Mouse (Mus musculus): Measurements from ENCODE around the gene Slc46a1. TPM values are rescaled to one million over a fixed set of nuclear protein-coding genes. Genes with fewer than 3 reads are reported as not detected.
A peak's percentile ranks its signal among the peaks of the same experiment; 100 is the strongest.

The Slc46a1 gene
- polyA plus RNA-seq, 1 experiment from 2014 or later: 19.0 TPM

DNA sequence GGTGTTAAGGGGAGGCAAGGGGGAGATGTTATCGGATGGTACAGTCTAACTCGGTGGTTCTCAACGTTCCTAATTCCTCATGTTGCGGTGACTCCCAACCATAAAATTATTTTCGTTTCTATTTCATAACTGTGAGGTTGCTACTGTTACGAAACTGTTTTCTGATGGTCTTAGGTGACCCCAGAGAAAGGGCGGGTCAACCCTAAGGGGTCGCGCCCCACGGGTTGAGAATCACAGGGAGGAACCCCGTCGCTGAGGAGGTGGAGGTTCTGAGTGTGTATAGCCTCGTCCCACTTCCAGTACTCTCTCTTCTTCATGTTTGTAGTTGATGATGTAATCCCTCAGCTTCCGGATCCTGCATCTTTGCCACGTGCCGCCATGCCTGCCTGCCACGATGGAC, 6.8 kb upstream of the Slc46a1 start:
- Histone ChIP-seq H3K4me3 (replicated peaks) (no peak overlapping the region), H3K9ac (no peak overlapping the region), H3K4me2 (replicated peaks) (no peak overlapping the region), H3K27ac (replicated peaks) (no peak overlapping the region), H3K4me1 (no peaks in the 10 kb centered on the region), H3K27me3 (no peaks in the 10 kb centered on the region), H3K36me3 (no peaks in the 10 kb centered on the region), H3K9me3 (replicated peaks) (no peaks in the 10 kb centered on the region)
- ATAC-seq (ENCODE audit: insufficient number of reproducible peaks, low FRiP score, low TSS enrichment, low read depth): no peak
- 82% methylated on average over 17 of the region's 17 CpGs for WGBS

DNA sequence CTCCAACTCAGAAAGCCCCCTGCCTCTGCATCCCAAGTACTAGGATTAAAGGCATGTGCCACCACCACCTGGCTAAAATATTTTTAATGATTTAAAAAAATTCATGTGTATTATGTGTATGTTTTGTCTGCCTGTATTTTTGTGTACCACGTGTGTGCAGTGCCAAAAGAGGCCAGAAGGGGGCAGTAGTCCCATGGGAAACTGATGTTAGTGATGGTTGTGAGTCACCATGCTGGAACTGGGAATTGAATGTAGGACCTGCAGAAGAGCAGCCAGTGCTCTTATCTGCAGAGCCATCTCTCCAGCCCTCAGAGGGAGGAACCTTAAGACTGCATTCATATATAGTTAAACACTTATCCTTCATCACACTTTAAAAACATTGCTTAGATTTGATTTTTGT, 3.6 kb upstream of the Slc46a1 start:
- Histone ChIP-seq H3K36me3 (no peaks in the 10 kb centered on the region), H3K27me3 (no peaks in the 10 kb centered on the region), H3K27ac (replicated peaks) (no peak overlapping the region), H3K4me1 (peaks cover 14% of the 10 kb centered on the region), H3K9me3 (replicated peaks) (no peaks in the 10 kb centered on the region), H3K4me3 (replicated peaks) (no peak overlapping the region), H3K4me2 (replicated peaks) (no peak overlapping the region), H3K9ac (no peak overlapping the region)
- 77% methylated on average over 1 of the region's 1 CpGs for WGBS
- no peak for ATAC-seq (ENCODE audit: insufficient number of reproducible peaks, low FRiP score, low TSS enrichment, low read depth)

DNA sequence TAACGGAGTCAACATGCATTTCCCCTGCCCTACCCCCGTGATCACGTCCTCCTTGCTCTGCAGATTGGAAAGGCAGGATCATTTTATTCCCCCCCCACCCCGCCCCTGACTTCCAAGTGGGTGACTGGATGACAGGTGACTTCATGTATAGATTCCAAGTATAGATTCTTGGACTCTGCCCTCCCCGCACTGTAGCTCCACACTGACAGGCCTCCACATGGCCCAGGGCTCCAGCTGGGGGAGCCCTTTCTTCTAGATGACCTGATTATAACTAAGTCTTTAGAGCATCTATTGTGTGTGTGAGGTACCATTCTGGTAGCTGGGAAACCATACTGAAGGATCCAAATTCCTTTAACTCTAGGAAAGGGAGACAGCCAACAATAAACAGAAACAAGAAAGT, 2.8 kb upstream of the Slc46a1 start:
- no peak overlapping the region for H3K4me2 ChIP-seq (replicated peaks)
- H3K9me3 ChIP-seq (replicated peaks): no peaks in the 10 kb centered on the region
- WGBS: 78% methylated on average over 5 of the region's 5 CpGs
- peaks cover 17% of the 10 kb centered on the region for H3K4me1 ChIP-seq
- no peak overlapping the region for H3K27ac ChIP-seq (replicated peaks)
- H3K4me3 ChIP-seq (replicated peaks): no peak overlapping the region
- no peak for ATAC-seq (ENCODE audit: insufficient number of reproducible peaks, low FRiP score, low TSS enrichment, low read depth)
- no peaks in the 10 kb centered on the region for H3K27me3 ChIP-seq
- H3K9ac ChIP-seq: no peak overlapping the region
- no peaks in the 10 kb centered on the region for H3K36me3 ChIP-seq

DNA sequence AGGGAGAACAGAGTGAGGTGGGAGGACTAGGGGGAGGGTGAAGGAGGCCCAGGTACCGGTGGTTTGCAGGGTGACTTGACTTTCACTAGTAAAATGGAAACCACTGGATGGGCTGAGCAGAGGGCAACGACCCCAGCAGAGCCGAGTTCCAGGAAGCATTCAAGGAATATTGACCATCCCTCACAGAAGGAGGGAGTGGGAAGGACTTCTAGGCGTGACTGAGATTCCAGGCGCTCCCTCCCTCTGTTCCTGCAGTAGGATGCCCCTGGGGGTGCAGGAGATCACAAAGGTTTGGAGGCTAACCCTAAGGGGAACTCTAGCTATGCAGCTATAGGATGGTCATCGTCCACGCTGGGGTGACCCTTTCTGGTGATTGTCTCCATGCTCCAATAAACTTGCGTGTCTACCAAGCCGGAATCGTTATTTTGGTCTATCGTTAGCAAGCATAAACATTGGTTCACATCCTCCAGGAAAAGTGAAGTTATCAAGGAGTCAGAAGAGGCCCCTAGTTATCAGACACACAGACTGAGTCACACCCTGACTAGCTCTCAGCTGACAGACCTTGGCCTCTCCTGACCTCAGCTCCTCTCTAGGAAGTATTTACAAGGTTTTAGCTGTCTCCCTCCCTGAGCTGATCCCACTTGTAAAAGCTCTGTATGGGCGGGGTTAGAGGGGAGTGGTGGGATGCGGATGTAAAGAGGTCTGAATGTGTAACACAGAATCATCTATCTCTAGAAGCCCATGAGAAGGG, 2.0 kb upstream of the Slc46a1 start:
- H3K4me3 ChIP-seq (replicated peaks): no peak overlapping the region
- no peaks in the 10 kb centered on the region for H3K27me3 ChIP-seq
- 65% methylated on average over 13 of the region's 13 CpGs for WGBS
- no peaks in the 10 kb centered on the region for H3K9me3 ChIP-seq (replicated peaks)
- peaks cover 17% of the 10 kb centered on the region for H3K4me1 ChIP-seq
- no peaks in the 10 kb centered on the region for H3K36me3 ChIP-seq
- no peak overlapping the region for H3K27ac ChIP-seq (replicated peaks)
- no peak overlapping the region for H3K4me2 ChIP-seq (replicated peaks)
- no peak overlapping the region for H3K9ac ChIP-seq
- no peak for ATAC-seq (ENCODE audit: insufficient number of reproducible peaks, low FRiP score, low TSS enrichment, low read depth)

DNA sequence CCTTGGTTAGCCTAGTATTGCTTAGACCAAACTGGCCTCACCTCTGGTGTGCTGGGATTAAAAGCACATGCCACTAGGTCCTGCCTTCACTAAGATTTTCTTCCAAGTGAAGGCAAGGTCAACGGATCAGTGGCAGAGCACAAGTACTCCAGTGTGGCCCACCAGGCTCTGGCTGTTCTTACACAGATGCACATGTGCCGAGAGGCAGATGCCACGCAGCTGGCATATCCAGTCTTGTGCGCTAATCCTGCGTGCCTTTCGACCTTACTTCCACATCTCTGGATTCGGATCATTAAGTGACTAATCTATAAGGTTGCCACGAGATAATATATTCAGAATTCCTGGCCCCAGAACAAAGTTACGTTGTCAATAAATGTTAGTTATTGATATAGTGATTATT, 381 bp upstream of the Slc46a1 start:
- ATAC-seq (ENCODE audit: insufficient number of reproducible peaks, low FRiP score, low TSS enrichment, low read depth): no peak
- H3K36me3 ChIP-seq: no peaks in the 10 kb centered on the region
- peak overlapping the region; percentile 75 for H3K4me3 ChIP-seq (replicated peaks)
- no peaks in the 10 kb centered on the region for H3K9me3 ChIP-seq (replicated peaks)
- peak overlapping the region; percentile 96 for H3K27ac ChIP-seq (replicated peaks)
- H3K4me2 ChIP-seq (replicated peaks): peak overlapping the region; percentile 88
- 20% methylated on average over 9 of the region's 9 CpGs for WGBS
- peaks cover 17% of the 10 kb centered on the region for H3K4me1 ChIP-seq
- no peaks in the 10 kb centered on the region for H3K27me3 ChIP-seq
- H3K9ac ChIP-seq: peak overlapping the region; percentile 84; the same call in 1 of the 2 replicates

DNA sequence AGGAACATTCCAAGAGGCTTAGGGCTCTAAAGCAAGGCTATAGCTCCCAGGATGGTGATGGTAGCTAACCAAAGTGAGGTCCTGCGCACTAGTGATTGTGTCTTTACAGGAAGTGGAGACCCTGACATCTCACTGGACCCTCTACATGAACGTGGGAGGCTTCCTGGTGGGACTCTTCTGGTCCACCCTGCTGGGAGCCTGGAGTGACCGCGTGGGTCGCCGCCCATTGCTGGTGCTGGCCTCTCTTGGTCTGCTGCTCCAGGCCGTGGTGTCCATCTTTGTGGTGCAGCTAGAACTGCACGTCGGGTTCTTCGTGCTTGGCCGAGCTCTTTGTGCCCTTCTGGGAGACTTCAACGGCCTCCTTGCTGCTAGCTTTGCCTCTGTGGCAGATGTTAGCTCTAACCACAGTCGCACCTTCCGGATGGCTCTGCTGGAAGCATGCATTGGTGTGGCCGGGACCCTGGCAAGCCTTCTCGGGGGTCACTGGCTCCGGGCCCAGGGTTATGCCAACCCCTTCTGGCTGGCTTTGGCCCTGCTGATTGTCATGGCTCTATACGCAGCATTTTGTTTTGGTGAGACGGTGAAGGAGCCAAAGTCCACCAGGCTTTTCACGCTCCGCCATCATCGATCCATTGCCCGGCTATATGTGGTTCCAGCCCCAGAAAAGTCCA, 880 bp downstream of the Slc46a1 start:
- Histone ChIP-seq H3K4me3 (replicated peaks) (peak overlapping the region; percentile 75), H3K4me2 (replicated peaks) (peak overlapping the region; percentile 88), H3K27ac (replicated peaks) (peak overlapping the region; percentile 96), H3K36me3 (0 out of 2 replicates have a peak, but pooled peaks cover 3% of the 10 kb centered on the region), H3K4me1 (peaks cover 17% of the 10 kb centered on the region), H3K9ac (peak overlapping the region; percentile 84; the same call in 1 of the 2 replicates), H3K27me3 (no peaks in the 10 kb centered on the region), H3K9me3 (replicated peaks) (no peaks in the 10 kb centered on the region)
- WGBS: 63% methylated on average over 23 of the region's 23 CpGs
- no peak for ATAC-seq (ENCODE audit: insufficient number of reproducible peaks, low FRiP score, low TSS enrichment, low read depth)

DNA sequence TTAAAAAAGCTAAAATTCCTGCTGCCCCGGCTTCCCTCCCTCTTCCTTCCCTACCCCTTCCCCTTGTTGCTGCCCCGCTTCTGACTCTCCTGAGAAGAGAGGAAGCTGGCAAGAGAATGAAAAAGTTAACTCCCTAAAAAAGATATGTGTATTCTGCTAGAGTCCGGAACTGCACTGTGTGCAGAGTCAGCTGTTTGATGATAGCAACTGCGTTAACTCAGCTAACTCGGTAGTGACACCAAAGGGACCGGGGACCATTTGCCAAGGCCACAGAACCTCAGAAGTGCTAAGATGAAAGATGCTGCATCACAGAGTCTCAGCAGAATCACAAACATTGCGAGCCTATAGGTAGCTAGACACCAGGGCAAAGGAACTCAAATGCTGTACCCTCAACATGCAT, 2.0 kb downstream of the Slc46a1 start:
- Histone ChIP-seq H3K36me3 (0 out of 2 replicates have a peak, but pooled peaks cover 10% of the 10 kb centered on the region), H3K27ac (replicated peaks) (no peak overlapping the region), H3K9ac (no peak overlapping the region), H3K9me3 (replicated peaks) (no peaks in the 10 kb centered on the region), H3K4me3 (replicated peaks) (no peak overlapping the region), H3K27me3 (no peaks in the 10 kb centered on the region), H3K4me1 (peaks cover 17% of the 10 kb centered on the region), H3K4me2 (replicated peaks) (no peak overlapping the region)
- no peak for ATAC-seq (ENCODE audit: insufficient number of reproducible peaks, low FRiP score, low TSS enrichment, low read depth)
- WGBS: 79% methylated on average over 7 of the region's 7 CpGs

DNA sequence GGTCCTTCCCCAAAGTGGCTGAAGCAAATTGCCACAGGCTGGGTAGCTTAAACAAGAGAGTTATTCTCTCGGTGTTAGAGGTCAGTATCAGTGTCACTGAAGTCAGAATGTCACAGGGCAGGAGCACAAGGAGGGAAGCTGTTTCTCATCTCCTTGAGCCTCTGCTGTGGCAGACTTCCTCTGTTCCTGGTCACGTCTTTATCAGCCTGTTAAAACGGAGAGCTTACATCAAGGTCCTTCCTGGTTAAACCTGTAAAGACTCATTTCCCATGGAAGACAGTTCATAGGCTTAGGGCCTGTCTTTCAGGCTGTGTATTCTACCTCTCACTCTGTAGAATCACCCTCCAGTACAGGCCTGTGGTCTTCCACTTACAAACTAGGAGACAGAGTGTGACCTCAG, 2.4 kb downstream of the Slc46a1 start:
- Histone ChIP-seq H3K27ac (replicated peaks) (no peak overlapping the region), H3K9me3 (replicated peaks) (no peaks in the 10 kb centered on the region), H3K4me1 (peaks cover 17% of the 10 kb centered on the region), H3K4me2 (replicated peaks) (no peak overlapping the region), H3K27me3 (no peaks in the 10 kb centered on the region), H3K4me3 (replicated peaks) (no peak overlapping the region), H3K36me3 (0 out of 2 replicates have a peak, but pooled peaks cover 10% of the 10 kb centered on the region), H3K9ac (no peak overlapping the region)
- ATAC-seq (ENCODE audit: insufficient number of reproducible peaks, low FRiP score, low TSS enrichment, low read depth): no peak
- WGBS: 34% methylated on average over 3 of the region's 3 CpGs

DNA sequence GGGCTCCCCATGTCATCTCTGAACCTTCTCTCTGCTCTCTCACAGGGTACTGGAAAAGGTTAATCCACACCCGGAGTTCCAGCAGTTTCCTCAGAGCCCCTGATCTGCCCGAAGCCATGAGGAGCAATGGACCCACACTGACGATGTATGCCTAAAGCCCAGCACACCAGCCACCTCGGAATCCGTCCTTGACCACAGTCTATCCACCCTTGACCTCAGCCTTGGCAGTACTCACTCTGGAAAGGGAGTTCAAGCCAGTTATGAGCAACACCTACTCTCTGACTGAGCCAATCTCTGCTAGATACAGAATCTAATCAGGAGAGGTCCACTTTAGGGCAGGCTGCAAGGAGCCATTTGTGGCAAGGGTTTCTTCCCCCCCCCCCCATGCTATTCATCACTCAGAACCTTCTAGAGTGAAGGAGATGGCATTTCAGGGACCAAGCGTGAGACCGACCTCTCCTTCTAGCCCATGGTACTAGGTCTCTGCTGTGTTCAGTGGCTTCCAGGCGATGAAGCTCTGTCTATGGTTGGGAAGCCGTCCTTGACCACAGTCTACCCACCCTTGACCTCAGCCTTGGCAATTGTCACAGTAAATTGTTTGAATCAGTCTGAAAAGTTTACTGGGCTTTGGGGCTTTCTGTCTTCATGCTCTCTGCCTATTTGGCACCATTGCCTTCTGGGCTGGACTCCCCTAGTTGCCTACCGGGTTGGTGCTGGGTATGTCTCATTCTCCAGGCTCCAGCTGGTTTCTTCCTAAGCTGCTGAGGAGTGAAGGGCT, 6.0 kb downstream of the Slc46a1 start:
- no peak overlapping the region for H3K27ac ChIP-seq (replicated peaks)
- H3K4me1 ChIP-seq: peaks cover 6% of the 10 kb centered on the region
- WGBS: 91% methylated on average over 10 of the region's 10 CpGs
- H3K9ac ChIP-seq: no peak overlapping the region
- H3K27me3 ChIP-seq: no peaks in the 10 kb centered on the region
- no peak for ATAC-seq (ENCODE audit: insufficient number of reproducible peaks, low FRiP score, low TSS enrichment, low read depth)
- H3K9me3 ChIP-seq (replicated peaks): no peaks in the 10 kb centered on the region
- H3K4me2 ChIP-seq (replicated peaks): no peak overlapping the region
- 0 out of 2 replicates have a peak, but pooled peaks cover 10% of the 10 kb centered on the region for H3K36me3 ChIP-seq
- H3K4me3 ChIP-seq (replicated peaks): no peak overlapping the region

DNA sequence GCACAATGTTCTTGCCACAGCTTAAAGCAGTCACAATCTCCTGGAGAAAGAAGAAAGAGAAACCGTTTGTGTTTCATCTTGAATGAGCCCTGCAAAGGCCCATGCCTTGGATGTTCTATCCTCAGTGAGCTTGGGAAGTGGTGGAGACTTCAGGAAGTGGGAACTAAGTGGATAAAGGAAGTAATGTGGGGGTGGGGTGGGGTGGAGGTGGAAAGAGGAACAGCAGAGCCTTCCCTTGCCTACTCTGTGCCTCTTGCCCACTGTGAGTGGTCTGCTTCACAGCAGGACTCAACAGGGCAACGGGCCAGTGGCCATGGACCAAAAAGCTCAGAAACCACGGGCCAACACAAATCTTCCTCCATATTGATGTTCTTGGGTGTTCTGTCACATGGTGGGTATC, 9.8 kb downstream of the Slc46a1 start:
- 0 out of 2 replicates have a peak, but pooled peaks cover 10% of the 10 kb centered on the region for H3K36me3 ChIP-seq
- ATAC-seq (ENCODE audit: insufficient number of reproducible peaks, low FRiP score, low TSS enrichment, low read depth): no peak
- H3K4me1 ChIP-seq: no peaks in the 10 kb centered on the region
- no peaks in the 10 kb centered on the region for H3K9me3 ChIP-seq (replicated peaks)
- H3K27ac ChIP-seq (replicated peaks): no peak overlapping the region
- H3K27me3 ChIP-seq: no peaks in the 10 kb centered on the region
- H3K9ac ChIP-seq: no peak overlapping the region
- no peak overlapping the region for H3K4me3 ChIP-seq (replicated peaks)
- H3K4me2 ChIP-seq (replicated peaks): no peak overlapping the region
- WGBS: 80% methylated on average over 3 of the region's 3 CpGs

DNA sequence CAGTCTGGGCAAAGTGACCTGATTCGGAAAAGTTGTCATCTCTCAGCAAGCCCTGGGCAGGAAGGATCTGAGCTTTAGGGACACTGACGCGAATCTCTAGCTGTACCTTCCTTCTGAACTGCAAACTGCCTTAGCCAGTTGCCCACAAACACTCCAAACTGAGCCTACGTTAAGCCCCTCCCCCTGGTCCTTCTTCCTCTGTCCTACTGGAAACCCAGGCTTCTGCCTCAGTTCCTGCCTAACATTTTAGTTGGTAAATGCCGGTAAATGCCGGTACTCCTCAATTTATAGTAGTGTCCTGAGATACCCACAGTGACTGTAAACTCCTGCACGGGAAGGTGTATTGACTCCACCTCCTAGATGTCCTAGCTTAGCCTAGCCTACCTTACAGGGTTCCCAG, 18.1 kb downstream of the Slc46a1 start:
- Histone ChIP-seq H3K4me2 (replicated peaks) (no peak overlapping the region), H3K4me1 (no peaks in the 10 kb centered on the region), H3K9me3 (replicated peaks) (no peaks in the 10 kb centered on the region), H3K27me3 (peaks cover 37% of the 10 kb centered on the region), H3K36me3 (no peaks in the 10 kb centered on the region), H3K9ac (no peak overlapping the region), H3K4me3 (replicated peaks) (no peak overlapping the region), H3K27ac (replicated peaks) (no peak overlapping the region)
- ATAC-seq (ENCODE audit: insufficient number of reproducible peaks, low FRiP score, low TSS enrichment, low read depth): no peak
- 57% methylated on average over 7 of the region's 7 CpGs for WGBS
